Mouse (Mus musculus): Measurements from ENCODE around the gene Ppm1d.

GRCm38 (mm10) chr11:85392179-85392863 is 81.3 kb downstream of the Ppm1d start:
- TF ChIP-seq CTCF (conservative IDR thresholded peaks at IDR 0.05; ENCODE audit: insufficient read depth, insufficient read length, low read depth, low read length) (no peak), POLR2A (IDR thresholded peaks at IDR 0.05; ENCODE audit: low read depth, low read length) (no peak)

Measured in kidney, adult 2 months (tissue).